Mouse (Mus musculus): Measurements from ENCODE around the gene Zfp648.

- TF ChIP-seq GATA1 (IDR thresholded peaks at IDR 0.05; ENCODE audit: borderline replicate concordance, low read length), result no peak
- TF ChIP-seq FLI1 (IDR thresholded peaks at IDR 0.05; ENCODE audit: low read length), result no peak
These were observed 32.0 kb downstream of the Zfp648 start for GRCm38 (mm10) chr1:154233033-154233432.
